ENCODE assay signal across 11 mouse cellular contexts in genomic region chr8:64847650-64848049, GRCm38 (mm10). TPM values are rescaled to one million over a fixed set of nuclear protein-coding genes. Genes with fewer than 3 reads are reported as not detected.
DNase-seq lines count a peak whose midpoint lies in the region; ATAC-seq and TF ChIP-seq lines count a peak whose summit lies in the region.
"Had no signal": no experiment of that assay in that cellular context is flagged by ENCODE, and none has a peak within 500 bp of the region (broad histone marks: within the 10 kb centered on the region; RNA-seq: fewer than 3 reads in every experiment).

No protein-coding gene starts in this region.

- no peak overlapping the region for H3K27ac ChIP-seq in heart, embryonic 13.5 days (replicated peaks)
- no peak overlapping the region for H3K27ac ChIP-seq in stomach, embryonic 16.5 days (ENCODE audit: low read length)
- H3K27ac ChIP-seq in stomach, postnatal 0 days (replicated peaks) = no peak overlapping the region
- no peak overlapping the region for H3K27ac ChIP-seq in limb, embryonic 13.5 days

- H3K9me3 ChIP-seq in heart, embryonic 13.5 days = no peaks in the 10 kb centered on the region
- no peaks in the 10 kb centered on the region for H3K9me3 ChIP-seq in stomach, embryonic 16.5 days (replicated peaks; ENCODE audit: control insufficient read depth, low read length)
- no peaks in the 10 kb centered on the region for H3K9me3 ChIP-seq in stomach, postnatal 0 days (ENCODE audit: control insufficient read depth, low read length)
- H3K9me3 ChIP-seq in limb, embryonic 13.5 days = no peaks in the 10 kb centered on the region

- no peak for TF ChIP-seq CTCF in stomach, postnatal 0 days (IDR thresholded peaks at IDR 0.05; ENCODE audit: low read depth)

- DNase-seq in heart, adult 18-20 months = no peak
- DNase-seq in stomach, postnatal 0 days (ENCODE audit: low spot score) = no peak
- DNase-seq in gastrocnemius, postnatal 36 days = no peak
- no peak for DNase-seq in layer of hippocampus, adult 9-11 months
- DNase-seq in embryo, embryonic 10.5 days (ENCODE audit: low spot score) = no peak
- DNase-seq: cerebellum, adult 11 months; heart, postnatal 10 days; lung, postnatal 10 days had no signal

- H3K27me3 ChIP-seq in heart, embryonic 13.5 days (replicated peaks) = no peaks in the 10 kb centered on the region
- no peaks in the 10 kb centered on the region for H3K27me3 ChIP-seq in stomach, embryonic 16.5 days (ENCODE audit: control insufficient read depth, insufficient read depth, low read length)
- no peaks in the 10 kb centered on the region for H3K27me3 ChIP-seq in stomach, postnatal 0 days (ENCODE audit: control insufficient read depth, insufficient read depth, low read length)
- H3K27me3 ChIP-seq in limb, embryonic 13.5 days = no peaks in the 10 kb centered on the region

- H3K4me2 ChIP-seq in heart, embryonic 13.5 days = peak overlapping the region; percentile 95; the same call in 1 of the 2 replicates
- peak overlapping the region; percentile 86; the same call in 1 of the 2 replicates for H3K4me2 ChIP-seq in stomach, embryonic 16.5 days (ENCODE audit: low read depth, low read length)
- H3K4me2 ChIP-seq in stomach, postnatal 0 days (replicated peaks; ENCODE audit: low read depth) = no peak overlapping the region
- H3K4me2 ChIP-seq in limb, embryonic 13.5 days (replicated peaks) = peak overlapping the region; percentile 84

- H3K4me3 ChIP-seq in heart, embryonic 13.5 days = no peak overlapping the region
- H3K4me3 ChIP-seq in stomach, embryonic 16.5 days (replicated peaks; ENCODE audit: low read length) = no peak overlapping the region
- no peak overlapping the region for H3K4me3 ChIP-seq in stomach, postnatal 0 days (ENCODE audit: low read depth, low read length)
- peak overlapping the region; percentile 89; the same call in 1 of the 2 replicates for H3K4me3 ChIP-seq in limb, embryonic 13.5 days

- 32% methylated on average over 2 of the region's 2 CpGs for WGBS in heart, embryonic 13.5 days
- 37% methylated on average over 2 of the region's 2 CpGs for WGBS in stomach, embryonic 16.5 days
- WGBS in stomach, postnatal 0 days = 40% methylated on average over 2 of the region's 2 CpGs
- WGBS in limb, embryonic 13.5 days = 11% methylated on average over 2 of the region's 2 CpGs

- no peaks in the 10 kb centered on the region for H3K36me3 ChIP-seq in heart, embryonic 13.5 days
- H3K36me3 ChIP-seq in stomach, embryonic 16.5 days (ENCODE audit: control insufficient read depth, insufficient read depth, low read length) = no peaks in the 10 kb centered on the region
- no peaks in the 10 kb centered on the region for H3K36me3 ChIP-seq in stomach, postnatal 0 days (ENCODE audit: control insufficient read depth, insufficient read depth, low read length)
- no peaks in the 10 kb centered on the region for H3K36me3 ChIP-seq in limb, embryonic 13.5 days

- no peak for ATAC-seq in heart, embryonic 13.5 days (ENCODE audit: extremely low read depth, insufficient number of reproducible peaks, low FRiP score, low TSS enrichment)
- no peak for ATAC-seq in stomach, embryonic 16.5 days (ENCODE audit: insufficient read depth, low FRiP score)
- no peak for ATAC-seq in stomach, postnatal 0 days (ENCODE audit: low FRiP score, low TSS enrichment)
- no peak for ATAC-seq in limb, embryonic 13.5 days (ENCODE audit: low FRiP score, low read depth)

- TF ChIP-seq EP300 in stomach, postnatal 0 days (optimal IDR thresholded peaks at IDR 0.05) = no peak

- intact Hi-C loops in gastrocnemius, postnatal 36 days (cut with DNase I) = loop anchor here (5.0 kb wide), 1 partner anchor 95 kb away; no protein-coding TSS in a partner anchor

- peaks cover 55% of the 10 kb centered on the region for H3K4me1 ChIP-seq in heart, embryonic 13.5 days
- peaks cover 15% of the 10 kb centered on the region for H3K4me1 ChIP-seq in stomach, embryonic 16.5 days (ENCODE audit: control insufficient read depth, insufficient read depth, low read length)
- peaks cover 5% of the 10 kb centered on the region; the same call in 1 of the 2 replicates for H3K4me1 ChIP-seq in stomach, postnatal 0 days (replicated peaks; ENCODE audit: control insufficient read depth, insufficient read depth)
- H3K4me1 ChIP-seq in limb, embryonic 13.5 days = peaks cover 19% of the 10 kb centered on the region

- H3K9ac ChIP-seq in heart, embryonic 13.5 days = no peak overlapping the region
- H3K9ac ChIP-seq in stomach, embryonic 16.5 days (ENCODE audit: low read length) = no peak overlapping the region
- H3K9ac ChIP-seq in stomach, postnatal 0 days (ENCODE audit: low read length) = no peak overlapping the region
- no peak overlapping the region for H3K9ac ChIP-seq in limb, embryonic 13.5 days

RNA-seq across cellular contexts. Expression of gene Klhl2, which starts 2.2 kb away (rescaled TPM):
- 5.4 and 8.6 TPM in 2 replicates for polyA plus RNA-seq in heart, embryonic 13.5 days (2015; fragmentation: Nextera tagmentation; extraction: Ambion mirVana)
- 10 to 100 TPM; 18.2 to 24.2 TPM for total RNA-seq in heart, adult 18-20 months (2021)
- 4.1 and 5.6 TPM in 2 replicates for polyA plus RNA-seq in stomach, embryonic 16.5 days (2015; fragmentation: Nextera tagmentation; extraction: Ambion mirVana)
- polyA plus RNA-seq in stomach, postnatal 0 days (2015; fragmentation: Nextera tagmentation; extraction: Ambion mirVana) = 13.4 and 14.0 TPM in 2 replicates
- 8.7 and 9.8 TPM in 2 replicates for polyA plus RNA-seq in limb, embryonic 13.5 days (2015; fragmentation: Nextera tagmentation; extraction: Ambion mirVana)
- 1 to 10 TPM; 4.8 to 8.3 TPM for total RNA-seq in gastrocnemius, postnatal 36 days (2021)
